Mouse (Mus musculus) embryonic facial prominence, embryonic 14.5 days (tissue): Measurements from ENCODE around the gene Ncor1. TPM values are rescaled to one million over a fixed set of nuclear protein-coding genes. Genes with fewer than 3 reads are reported as not detected.
A peak's percentile ranks its signal among the peaks of the same experiment; 100 is the strongest.

Source experiments
- ATAC-seq: fragments of 200-750 bp; cut with Nextera tagmentation; 2 replicates; pipeline ENCODE4 v1.8.0; 2017; ENCODE audit warnings: low read depth, moderate number of reproducible peaks, moderate TSS enrichment
- DNase-seq: peaks from one replicate; pipeline ENCODE4 v3.0.0-alpha.2; 2015; ENCODE audit warnings: low spot score
- H3K27ac ChIP-seq: fragments of 300-500 bp; sonication (generic); replicated peaks from 2 replicates; pipeline ENCODE4 v1.5.1; 2014; ENCODE audit warnings: low read depth, mild to moderate bottlenecking, low read length, moderate library complexity
- H3K27me3 ChIP-seq: fragments of 300-500 bp; sonication (generic); replicated peaks from 2 replicates; pipeline ENCODE4 v1.6.1; 2014; ENCODE audit warnings: low read length; ENCODE audit not compliant: control insufficient read depth, insufficient read depth
- H3K36me3 ChIP-seq: fragments of 300-500 bp; sonication (generic); 2 replicates; pipeline ENCODE4 v1.6.1; 2014; ENCODE audit warnings: low read length, mixed read lengths; ENCODE audit not compliant: control insufficient read depth, insufficient read depth
- H3K4me1 ChIP-seq: fragments of 300-500 bp; sonication (generic); 2 replicates; pipeline ENCODE4 v1.6.1; 2014; ENCODE audit warnings: antibody characterized with exemption, low read length; ENCODE audit not compliant: control insufficient read depth, insufficient read depth
- H3K4me2 ChIP-seq: fragments of 300-500 bp; sonication (generic); 2 replicates; pipeline ENCODE4 v1.6.1; 2014; ENCODE audit warnings: low read depth, mild to moderate bottlenecking, low read length, moderate library complexity, mixed read lengths
- H3K4me3 ChIP-seq: fragments of 300-500 bp; sonication (generic); 2 replicates; pipeline ENCODE4 v1.5.1; 2014; ENCODE audit warnings: low read depth, mild to moderate bottlenecking, low read length
- H3K9ac ChIP-seq: fragments of 300-500 bp; sonication (generic); 2 replicates; pipeline ENCODE4 v1.6.1; 2014; ENCODE audit warnings: low read depth, mild to moderate bottlenecking, low read length, moderate library complexity, mixed read lengths
- H3K9me3 ChIP-seq: fragments of 300-500 bp; sonication (generic); 2 replicates; pipeline ENCODE4 v1.6.1; 2016; ENCODE audit warnings: low read length; ENCODE audit not compliant: control insufficient read depth
- WGBS: fragments of 180-500 bp; shearing (Covaris S2); extraction: QIAGEN DNeasy Blood & Tissue Kit; methylation state at CpG from one replicate; pipeline ENCODE4 v1.1.7; 2014; 5-methylcytosine and 5-hydroxymethylcytosine counted together
- polyA plus RNA-seq: library from polyadenylated mRNA; unstranded; fragments of >200 nt; fragmentation: Nextera tagmentation; extraction: Ambion mirVana; gene quantifications from 2 replicates; pipeline ENCODE4 v1.2.1, GENCODE M21; 2014

Ncor1 gene
- polyA plus RNA-seq, 1 experiment from 2014 or later, result 144 TPM

GRCm38 (mm10) chr11:62371776-62372175 lies 86.6 kb downstream of the Ncor1 start:
- Histone ChIP-seq H3K27ac (no peak overlapping the region), H3K9me3 (no peaks in the 10 kb centered on the region), H3K9ac (no peak overlapping the region), H3K27me3 (no peaks in the 10 kb centered on the region), H3K4me2 (no peak overlapping the region), H3K36me3 (peaks cover 66% of the 10 kb centered on the region), H3K4me3 (no peak overlapping the region), H3K4me1 (no peaks in the 10 kb centered on the region)
- no peak for DNase-seq
- WGBS, result 93% methylated on average over 2 of the region's 2 CpGs
- ATAC-seq, result no peak

GRCm38 (mm10) chr11:62369924-62370323 lies 88.4 kb downstream of the Ncor1 start:
- Histone ChIP-seq H3K9ac (no peak overlapping the region), H3K27ac (no peak overlapping the region), H3K27me3 (no peaks in the 10 kb centered on the region), H3K9me3 (no peaks in the 10 kb centered on the region), H3K4me1 (no peaks in the 10 kb centered on the region), H3K36me3 (peaks cover 65% of the 10 kb centered on the region), H3K4me2 (no peak overlapping the region), H3K4me3 (no peak overlapping the region)
- DNase-seq (no peak), ATAC-seq (no peak)

GRCm38 (mm10) chr11:62366879-62367278 lies 91.5 kb downstream of the Ncor1 start:
- ATAC-seq, result no peak
- 93% methylated on average over 6 of the region's 6 CpGs for WGBS
- H3K4me2 ChIP-seq, result no peak overlapping the region
- no peaks in the 10 kb centered on the region for H3K27me3 ChIP-seq
- no peak overlapping the region for H3K27ac ChIP-seq
- H3K4me1 ChIP-seq, result no peaks in the 10 kb centered on the region
- no peak overlapping the region for H3K9ac ChIP-seq
- DNase-seq, result no peak
- H3K36me3 ChIP-seq, result peaks cover 65% of the 10 kb centered on the region
- H3K9me3 ChIP-seq, result no peaks in the 10 kb centered on the region
- H3K4me3 ChIP-seq, result no peak overlapping the region

GRCm38 (mm10) chr11:62355216-62355615 lies 103.1 kb downstream of the Ncor1 start:
- ATAC-seq (no peak), DNase-seq (no peak)
- Histone ChIP-seq H3K4me2 (no peak overlapping the region), H3K4me3 (no peak overlapping the region), H3K36me3 (peaks cover 78% of the 10 kb centered on the region), H3K4me1 (no peaks in the 10 kb centered on the region), H3K9me3 (no peaks in the 10 kb centered on the region), H3K27me3 (no peaks in the 10 kb centered on the region), H3K9ac (no peak overlapping the region), H3K27ac (no peak overlapping the region)
- 97% methylated on average over 2 of the region's 2 CpGs for WGBS

GRCm38 (mm10) chr11:62351948-62352347 lies 106.4 kb downstream of the Ncor1 start:
- Histone ChIP-seq H3K27me3 (no peaks in the 10 kb centered on the region), H3K4me3 (no peak overlapping the region), H3K9ac (no peak overlapping the region), H3K9me3 (no peaks in the 10 kb centered on the region), H3K4me1 (no peaks in the 10 kb centered on the region), H3K4me2 (no peak overlapping the region), H3K27ac (no peak overlapping the region), H3K36me3 (peaks cover 81% of the 10 kb centered on the region)
- DNase-seq (no peak), ATAC-seq (no peak)
- WGBS, result 66% methylated on average over 4 of the region's 4 CpGs

- Histone ChIP-seq H3K4me1 (no peaks in the 10 kb centered on the region), H3K4me2 (no peak overlapping the region), H3K36me3 (peaks cover 73% of the 10 kb centered on the region), H3K27ac (no peak overlapping the region), H3K4me3 (no peak overlapping the region), H3K27me3 (no peaks in the 10 kb centered on the region), H3K9me3 (no peaks in the 10 kb centered on the region), H3K9ac (no peak overlapping the region)
- 94% methylated on average over 13 of the region's 13 CpGs for WGBS
- DNase-seq, result no peak
- no peak for ATAC-seq
Measured at GRCm38 (mm10) chr11:62343002-62343401, 115.3 kb downstream of the Ncor1 start.

GRCm38 (mm10) chr11:62332228-62332627 lies 126.1 kb downstream of the Ncor1 start:
- Histone ChIP-seq H3K4me1 (no peaks in the 10 kb centered on the region), H3K4me2 (no peak overlapping the region), H3K27me3 (no peaks in the 10 kb centered on the region), H3K36me3 (peaks cover 96% of the 10 kb centered on the region), H3K9me3 (no peaks in the 10 kb centered on the region), H3K27ac (no peak overlapping the region), H3K9ac (no peak overlapping the region), H3K4me3 (no peak overlapping the region)
- ATAC-seq, result no peak
- no peak for DNase-seq
- 81% methylated on average over 4 of the region's 4 CpGs for WGBS

- Histone ChIP-seq H3K9ac (no peak overlapping the region), H3K4me3 (no peak overlapping the region), H3K4me2 (no peak overlapping the region), H3K27me3 (no peaks in the 10 kb centered on the region), H3K27ac (no peak overlapping the region), H3K9me3 (no peaks in the 10 kb centered on the region), H3K4me1 (no peaks in the 10 kb centered on the region), H3K36me3 (peaks cover 96% of the 10 kb centered on the region)
- DNase-seq (peak; percentile 70), ATAC-seq (no peak)
- WGBS, result 74% methylated on average over 5 of the region's 5 CpGs
Measured at GRCm38 (mm10) chr11:62331141-62331540, 127.2 kb downstream of the Ncor1 start.

- no peak overlapping the region for H3K4me2 ChIP-seq
- no peak overlapping the region for H3K9ac ChIP-seq
- H3K9me3 ChIP-seq, result no peaks in the 10 kb centered on the region
- H3K4me1 ChIP-seq, result no peaks in the 10 kb centered on the region
- H3K27me3 ChIP-seq, result no peaks in the 10 kb centered on the region
- no peak overlapping the region for H3K4me3 ChIP-seq
- DNase-seq (no peak), ATAC-seq (no peak)
- peaks cover 93% of the 10 kb centered on the region for H3K36me3 ChIP-seq
- no peak overlapping the region for H3K27ac ChIP-seq
- 87% methylated on average over 3 of the region's 3 CpGs for WGBS
Measured at GRCm38 (mm10) chr11:62323659-62324058, 134.7 kb downstream of the Ncor1 start.
